Mouse (Mus musculus): Measurements from ENCODE around the gene Gsto2.

DNA sequence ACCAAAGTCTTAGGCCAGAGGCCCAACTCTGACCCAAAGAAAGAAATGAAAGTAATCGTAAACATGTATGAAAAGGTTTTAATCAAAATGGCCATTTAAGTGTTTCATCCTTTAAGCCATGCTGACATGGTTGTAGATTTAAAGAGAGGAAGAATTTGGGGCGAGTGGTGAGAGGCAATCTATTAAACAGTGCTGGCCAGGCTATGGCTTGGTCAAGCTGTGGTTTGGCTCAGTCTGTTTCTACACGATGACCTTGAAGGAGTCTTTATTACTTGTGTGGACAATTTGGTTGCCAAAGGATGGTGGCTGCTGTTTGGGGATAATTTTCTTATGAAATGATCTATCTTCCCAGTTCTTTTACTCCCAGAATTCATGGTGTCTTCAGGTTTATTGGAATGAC, 12.3 kb upstream of the Gsto2 start:
- no peak for TF ChIP-seq POLR2A (IDR thresholded peaks at IDR 0.05; ENCODE audit: insufficient read depth, low read depth, low read length)
- TF ChIP-seq CTCF (IDR thresholded peaks at IDR 0.05; ENCODE audit: insufficient read depth, low read depth, low read length) = no peak

All from olfactory bulb, adult 2 months (tissue).